Mouse (Mus musculus) embryo, embryonic 10 days (tissue): ENCODE measurements around the gene Llgl2.

Experiments used
- DNase-seq: peaks from one replicate; pipeline ENCODE4 v3.0.0-alpha.2; 2015; ENCODE audit warnings: low spot score

The Llgl2 gene

GRCm38 (mm10) chr11:115809311-115809781, 14.5 kb upstream of the Llgl2 start:
- no peak for DNase-seq

DNA sequence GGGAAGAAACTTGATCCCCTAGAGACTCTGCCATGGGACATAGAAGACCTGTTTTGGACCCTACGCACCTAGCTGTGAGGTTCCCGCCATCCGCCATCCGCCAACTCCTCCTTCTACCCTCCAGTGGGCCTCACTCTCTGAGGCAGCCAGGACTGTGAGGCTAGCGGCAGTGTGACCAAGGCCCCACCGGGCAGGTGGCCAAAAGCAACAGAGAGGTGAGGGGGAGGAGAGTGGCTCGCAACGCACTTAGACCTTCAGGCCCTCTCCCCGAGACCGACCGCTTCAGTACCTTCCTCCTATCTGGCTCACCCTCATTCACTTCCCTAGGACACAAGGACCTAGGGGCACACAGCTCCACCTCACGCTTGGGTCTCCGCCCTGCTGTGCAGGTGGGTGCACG, 13.5 kb upstream of the Llgl2 start:
- no peak for DNase-seq

- no peak for DNase-seq
Measured at GRCm38 (mm10) chr11:115811381-115812093, 12.3 kb upstream of the Llgl2 start.

- no peak for DNase-seq
Measured at GRCm38 (mm10) chr11:115812095-115812494, 11.8 kb upstream of the Llgl2 start.

GRCm38 (mm10) chr11:115812533-115813420, 11.1 kb upstream of the Llgl2 start:
- peak; percentile 46 for DNase-seq

DNA sequence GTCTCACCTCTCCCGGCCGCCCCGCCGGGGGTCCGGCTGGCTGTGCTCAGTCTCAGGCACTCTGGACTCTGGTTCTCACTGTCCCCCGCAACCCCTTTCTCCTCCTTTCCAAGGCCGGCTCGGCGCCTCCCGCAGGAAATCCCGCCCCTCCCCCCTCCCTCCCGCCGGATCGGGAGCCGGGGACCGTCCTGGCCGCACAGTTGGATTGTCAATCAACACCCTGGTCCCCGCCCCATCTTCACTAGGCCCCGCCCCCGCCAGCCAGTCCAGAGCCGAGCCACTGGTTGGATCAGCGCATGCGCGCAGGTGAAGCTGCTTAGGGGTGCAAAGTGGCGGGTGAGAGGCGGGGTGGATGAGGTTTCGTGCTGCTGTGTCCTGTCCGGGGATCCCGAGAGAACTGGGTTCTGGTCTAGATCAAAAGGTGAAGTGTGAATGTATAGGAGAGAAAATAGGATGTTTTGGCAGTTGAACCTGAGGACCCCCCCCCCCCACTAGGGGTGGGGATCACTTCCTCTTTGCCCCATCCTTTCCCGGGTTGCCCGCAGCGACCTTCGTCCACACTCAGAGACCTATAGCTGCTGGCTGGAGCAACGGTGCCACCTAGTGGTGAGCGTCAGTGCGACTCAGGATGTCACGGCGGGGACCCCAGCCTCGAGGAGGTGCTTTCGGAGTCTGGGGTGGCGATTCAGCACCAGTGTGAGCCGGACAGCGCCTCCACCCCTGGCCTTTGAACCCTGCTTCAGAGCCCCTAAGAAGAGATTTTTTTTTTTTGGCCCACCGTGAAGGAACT, 10.1 kb upstream of the Llgl2 start, which contains the start of gene Caskin2:
Gene Caskin2 (minus strand): TSS at position 133 of the 790 bp plus-strand sequence.
- peak; percentile 98 for DNase-seq

- DNase-seq: peak; percentile 78
Measured at GRCm38 (mm10) chr11:115814605-115815450, 9.0 kb upstream of the Llgl2 start, which contains the start of gene Tsen54. TSS of gene Tsen54 (plus strand) at chr11:115814724.

DNA sequence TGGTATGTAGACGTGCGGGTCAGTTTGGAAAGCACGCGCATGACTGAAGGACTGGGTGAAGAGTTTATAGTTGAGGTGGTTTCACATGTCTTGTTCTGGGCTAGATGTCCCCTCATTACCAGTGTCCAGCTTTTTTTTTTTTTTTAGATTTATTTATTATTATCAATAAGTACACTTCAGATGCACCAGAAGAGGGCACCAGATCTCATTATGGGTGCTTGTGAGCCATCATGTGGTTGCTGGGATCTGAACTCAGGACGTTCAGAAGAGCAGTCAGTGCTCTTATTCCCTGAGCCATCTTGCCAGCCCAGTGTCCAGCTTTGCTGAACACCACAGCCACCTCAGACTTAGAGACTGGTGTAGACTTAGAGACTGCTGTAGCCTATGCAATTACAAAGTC, 6.5 kb upstream of the Llgl2 start:
- DNase-seq: no peak

GRCm38 (mm10) chr11:115819915-115820623, 3.8 kb upstream of the Llgl2 start:
- no peak for DNase-seq

DNA sequence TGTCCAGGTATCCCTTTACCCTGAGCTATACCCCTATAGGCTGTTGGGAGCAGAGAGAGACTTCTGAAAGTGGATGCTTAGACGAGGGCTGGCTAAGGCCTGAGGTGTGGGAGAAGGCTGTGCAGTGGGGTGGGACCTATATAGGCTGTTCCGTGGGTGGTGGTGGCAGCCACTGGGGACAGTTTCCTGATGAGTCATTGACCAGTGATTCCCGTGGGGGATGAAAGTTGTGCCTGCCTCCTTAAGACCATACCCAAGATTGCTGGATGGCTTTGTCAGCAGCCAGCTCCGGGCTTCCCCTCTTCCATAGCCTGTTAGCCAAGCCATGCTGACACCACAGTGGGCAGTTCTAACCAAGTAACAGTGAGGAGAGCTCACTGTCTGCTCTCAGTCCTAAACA, 2.8 kb upstream of the Llgl2 start:
- no peak for DNase-seq

- DNase-seq: no peak
Measured at GRCm38 (mm10) chr11:115824813-115825212, 964 bp downstream of the Llgl2 start.

GRCm38 (mm10) chr11:115826487-115826886, 2.6 kb downstream of the Llgl2 start:
- no peak for DNase-seq

GRCm38 (mm10) chr11:115827624-115828023, 3.8 kb downstream of the Llgl2 start:
- DNase-seq: no peak

DNA sequence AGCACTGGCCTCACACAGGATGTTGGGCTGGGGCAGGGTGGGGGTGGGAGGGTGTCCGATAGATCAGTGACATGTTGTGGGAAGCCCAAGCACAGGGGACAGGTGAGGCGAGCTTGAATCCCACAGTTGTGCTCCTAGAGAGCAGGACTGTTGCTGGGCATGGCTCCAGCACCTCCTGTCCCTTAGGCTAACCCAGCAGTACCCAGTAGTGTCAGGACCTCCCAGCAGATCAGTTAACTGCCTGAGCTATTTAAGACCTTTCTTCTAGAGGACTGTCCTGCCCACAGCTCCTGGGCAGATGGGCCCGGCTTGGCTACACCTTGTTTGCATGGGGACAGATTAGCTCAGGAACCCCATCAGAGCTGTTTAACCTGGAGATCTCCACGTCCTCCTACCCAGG, 5.2 kb downstream of the Llgl2 start:
- no peak for DNase-seq

GRCm38 (mm10) chr11:115830550-115831325, 6.9 kb downstream of the Llgl2 start:
- peak; percentile 55 for DNase-seq

GRCm38 (mm10) chr11:115831518-115831917, 7.7 kb downstream of the Llgl2 start:
- DNase-seq: no peak

- no peak for DNase-seq
Measured at GRCm38 (mm10) chr11:115832064-115832463, 8.2 kb downstream of the Llgl2 start.

- peak; percentile 88 for DNase-seq
Measured at GRCm38 (mm10) chr11:115832523-115832922, 8.7 kb downstream of the Llgl2 start.

GRCm38 (mm10) chr11:115833021-115833513, 9.2 kb downstream of the Llgl2 start:
- DNase-seq: peak; percentile 47
